Mouse (Mus musculus): ENCODE results near the gene Lasp1. TPM values are rescaled to one million over a fixed set of nuclear protein-coding genes. Genes with fewer than 3 reads are reported as not detected.

Lasp1 gene
- total RNA-seq, 2 experiments from 2014 or later, result 190 to 199 TPM

- intact Hi-C loops (cut with DNase I), result no loop called here
- peak; percentile 78 for DNase-seq
These were observed 9.9 kb downstream of the Lasp1 start for GRCm38 (mm10) chr11:97808621-97809234.

GRCm38 (mm10) chr11:97809235-97810121, 10.7 kb downstream of the Lasp1 start:
- DNase-seq, result no peak
- intact Hi-C loops (cut with DNase I), result no loop called here

GRCm38 (mm10) chr11:97810356-97810755, 11.6 kb downstream of the Lasp1 start:
- intact Hi-C loops (cut with DNase I), result no loop called here
- DNase-seq, result no peak

GRCm38 (mm10) chr11:97810970-97811369, 12.2 kb downstream of the Lasp1 start:
- intact Hi-C loops (cut with DNase I), result no loop called here
- DNase-seq, result no peak

- DNase-seq, result no peak
- intact Hi-C loops (cut with DNase I), result no loop called here
These were observed 13.0 kb downstream of the Lasp1 start for GRCm38 (mm10) chr11:97811569-97812362.

GRCm38 (mm10) chr11:97812491-97812921, 13.7 kb downstream of the Lasp1 start:
- DNase-seq, result peak; percentile 56
- intact Hi-C loops (cut with DNase I), result no loop called here

GRCm38 (mm10) chr11:97813085-97813484, 14.3 kb downstream of the Lasp1 start:
- intact Hi-C loops (cut with DNase I), result no loop called here
- DNase-seq, result no peak

- intact Hi-C loops (cut with DNase I), result no loop called here
- no peak for DNase-seq
These were observed 15.1 kb downstream of the Lasp1 start for GRCm38 (mm10) chr11:97813746-97814515.

GRCm38 (mm10) chr11:97815736-97816135, 16.9 kb downstream of the Lasp1 start:
- no peak for DNase-seq
- intact Hi-C loops (cut with DNase I), result no loop called here

- intact Hi-C loops (cut with DNase I), result no loop called here
- DNase-seq, result no peak
These were observed 17.4 kb downstream of the Lasp1 start for GRCm38 (mm10) chr11:97816176-97816575.

GRCm38 (mm10) chr11:97816916-97817315, 18.1 kb downstream of the Lasp1 start:
- DNase-seq, result no peak
- intact Hi-C loops (cut with DNase I), result no loop called here

- no peak for DNase-seq
- intact Hi-C loops (cut with DNase I), result no loop called here
These were observed 18.6 kb downstream of the Lasp1 start for GRCm38 (mm10) chr11:97817379-97817778.

- intact Hi-C loops (cut with DNase I), result no loop called here
- DNase-seq, result no peak
These were observed 19.2 kb downstream of the Lasp1 start for GRCm38 (mm10) chr11:97818003-97818402.

GRCm38 (mm10) chr11:97818571-97818970, 19.8 kb downstream of the Lasp1 start:
- peak; percentile 77 for DNase-seq
- intact Hi-C loops (cut with DNase I), result no loop called here

- intact Hi-C loops (cut with DNase I), result no loop called here
- DNase-seq, result no peak
These were observed 20.3 kb downstream of the Lasp1 start for GRCm38 (mm10) chr11:97819102-97819501.

- intact Hi-C loops (cut with DNase I), result no loop called here
- DNase-seq, result no peak
These were observed 21.1 kb downstream of the Lasp1 start for GRCm38 (mm10) chr11:97819923-97820322.

- no peak for DNase-seq
- intact Hi-C loops (cut with DNase I), result no loop called here
These were observed 22.0 kb downstream of the Lasp1 start for GRCm38 (mm10) chr11:97820840-97821239.

GRCm38 (mm10) chr11:97821401-97822064, 22.7 kb downstream of the Lasp1 start:
- DNase-seq, result no peak
- intact Hi-C loops (cut with DNase I), result no loop called here

GRCm38 (mm10) chr11:97822840-97823603, 24.2 kb downstream of the Lasp1 start:
- intact Hi-C loops (cut with DNase I), result no loop called here

More at GRCm38 (mm10) chr11:97822840-97823603, 24.2 kb downstream of the Lasp1 start:
- DNase-seq, result no peak

All from left cerebral cortex, postnatal 4 days (tissue).